Mouse (Mus musculus) intestine, embryonic 14.5 days (tissue): ENCODE measurements around the gene Sde2. TPM values are rescaled to one million over a fixed set of nuclear protein-coding genes. Genes with fewer than 3 reads are reported as not detected.

ENCODE experiments used
- ATAC-seq: fragments of 200-750 bp; cut with Nextera tagmentation; replicated peaks from 2 replicates; pipeline ENCODE4 v1.8.0; 2017; ENCODE audit warnings: low read depth, moderate number of reproducible peaks, moderate TSS enrichment, moderate library complexity; ENCODE audit not compliant: low FRiP score, low TSS enrichment
- DNase-seq: peaks from one replicate; pipeline ENCODE4 v3.0.0-alpha.2; 2018; ENCODE audit warnings: low spot score
- H3K27ac ChIP-seq: fragments of 300-500 bp; sonication (generic); 2 replicates; pipeline ENCODE4 v1.5.1; 2014; ENCODE audit warnings: low read depth, mild to moderate bottlenecking, control low read depth
- H3K27me3 ChIP-seq: fragments of 300-500 bp; sonication (generic); replicated peaks from 2 replicates; pipeline ENCODE4 v1.6.1; 2014; ENCODE audit warnings: low read length, control low read depth; ENCODE audit not compliant: control insufficient read depth, insufficient read depth
- H3K36me3 ChIP-seq: fragments of 300-500 bp; sonication (generic); 2 replicates; pipeline ENCODE4 v1.6.1; 2014; ENCODE audit warnings: low read length, control low read depth; ENCODE audit not compliant: control insufficient read depth, insufficient read depth
- H3K4me1 ChIP-seq: fragments of 300-500 bp; sonication (generic); replicated peaks from 2 replicates; pipeline ENCODE4 v1.6.1; 2014; ENCODE audit warnings: low read length, control low read depth, mixed read lengths; ENCODE audit not compliant: control insufficient read depth, insufficient read depth
- H3K4me2 ChIP-seq: fragments of 300-500 bp; sonication (generic); 2 replicates; pipeline ENCODE4 v1.6.1; 2014; ENCODE audit warnings: low read length
- H3K4me3 ChIP-seq: fragments of 300-500 bp; sonication (generic); 2 replicates; pipeline ENCODE4 v1.5.1; 2014; ENCODE audit warnings: low read depth, low read length, control low read depth, mixed read lengths
- H3K9ac ChIP-seq: fragments of 300-500 bp; sonication (generic); 2 replicates; pipeline ENCODE4 v1.6.1; 2014; ENCODE audit warnings: mild to moderate bottlenecking, low read length
- H3K9me3 ChIP-seq: fragments of 300-500 bp; sonication (generic); 2 replicates; pipeline ENCODE4 v1.6.1; 2016; ENCODE audit warnings: low read length, control low read depth; ENCODE audit not compliant: control insufficient read depth
- WGBS: fragments of 180-500 bp; shearing (Covaris S2); extraction: QIAGEN DNeasy Blood & Tissue Kit; methylation state at CpG from one replicate; pipeline ENCODE4 v1.1.7; 2014; 5-methylcytosine and 5-hydroxymethylcytosine counted together
- polyA plus RNA-seq: library from polyadenylated mRNA; unstranded; fragments of >200 nt; fragmentation: Nextera tagmentation; extraction: Ambion mirVana; gene quantifications from 2 replicates; pipeline ENCODE4 v1.2.1, GENCODE M21; 2014

Sde2 gene
- polyA plus RNA-seq, 1 experiment from 2014 or later, result 31.4 TPM

DNA sequence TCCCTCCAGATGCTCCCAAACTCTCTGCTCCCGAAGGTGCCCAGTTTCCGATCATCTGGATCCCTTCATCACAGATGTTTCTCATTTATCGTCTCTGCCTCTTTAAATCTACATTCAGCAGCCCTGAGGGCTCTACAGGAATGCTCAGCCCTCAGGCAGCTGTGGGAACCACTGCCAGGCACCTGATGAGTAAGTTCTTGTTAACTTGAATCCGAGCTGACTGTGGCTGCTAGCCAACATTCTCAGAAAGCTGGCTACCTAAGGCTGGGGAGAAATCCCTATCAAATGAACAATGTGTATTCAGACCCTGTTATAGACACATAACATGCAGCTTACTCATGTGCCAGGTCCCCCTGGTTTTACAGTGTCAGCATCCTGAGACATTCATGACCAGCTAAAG is 62.9 kb downstream of the Sde2 start:
- Histone ChIP-seq H3K9ac (no peak overlapping the region), H3K36me3 (no peaks in the 10 kb centered on the region), H3K9me3 (no peaks in the 10 kb centered on the region), H3K4me2 (no peak overlapping the region), H3K4me1 (no peaks in the 10 kb centered on the region; the same call in 1 of the 2 replicates), H3K27me3 (no peaks in the 10 kb centered on the region), H3K27ac (no peak overlapping the region), H3K4me3 (no peak overlapping the region)
- 40% methylated on average over 4 of the region's 4 CpGs for WGBS
- DNase-seq (no peak), ATAC-seq (no peak)

DNA sequence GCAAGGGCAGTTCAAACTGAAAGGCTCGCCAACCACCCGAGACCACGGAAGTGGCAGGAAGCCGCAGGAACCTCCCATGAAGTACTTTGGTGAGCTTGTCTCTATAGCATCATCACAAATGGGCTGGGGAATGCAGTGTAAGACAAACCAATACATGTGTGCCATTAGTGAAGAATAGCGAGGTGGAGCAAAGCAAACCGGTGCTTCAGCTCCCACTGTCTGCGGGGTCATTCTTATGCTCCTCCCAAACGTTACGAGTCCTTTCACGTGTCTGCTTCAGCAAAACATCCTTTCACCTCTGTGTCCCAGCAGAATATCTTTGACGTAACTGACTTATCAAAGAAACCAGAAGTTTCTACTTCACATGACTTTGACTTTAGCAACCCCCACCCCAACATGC is 65.5 kb downstream of the Sde2 start:
- DNase-seq, result no peak
- Histone ChIP-seq H3K9ac (no peak overlapping the region), H3K36me3 (no peaks in the 10 kb centered on the region), H3K4me3 (no peak overlapping the region), H3K4me2 (no peak overlapping the region), H3K27me3 (no peaks in the 10 kb centered on the region), H3K4me1 (no peaks in the 10 kb centered on the region; the same call in 1 of the 2 replicates), H3K27ac (no peak overlapping the region), H3K9me3 (no peaks in the 10 kb centered on the region)
- 86% methylated on average over 11 of the region's 11 CpGs for whole genome bisulfite sequencing
- no peak for ATAC-seq

DNA sequence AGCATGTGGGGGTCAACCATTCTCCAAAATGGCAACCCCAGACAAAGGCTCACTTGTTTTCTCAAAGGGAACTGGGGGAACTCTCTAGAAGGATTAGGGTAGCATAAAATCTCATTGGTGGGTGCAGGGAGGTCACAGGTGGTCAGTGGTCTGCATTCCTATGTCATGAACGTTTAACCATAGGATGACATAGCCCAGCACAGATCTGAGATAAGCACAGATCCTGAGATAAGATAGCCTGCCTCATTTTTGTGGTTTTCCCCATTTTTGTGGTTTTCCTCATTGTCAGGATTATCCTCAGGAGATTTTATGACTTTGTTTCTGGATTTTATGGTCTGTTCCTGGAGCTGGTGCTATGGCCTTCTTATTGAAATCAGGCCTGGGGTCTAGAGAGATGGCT is 66.1 kb downstream of the Sde2 start:
- no peak overlapping the region for H3K9ac ChIP-seq
- DNase-seq (no peak), ATAC-seq (no peak)
- no peak overlapping the region for H3K4me3 ChIP-seq
- no peaks in the 10 kb centered on the region for H3K27me3 ChIP-seq
- 14% methylated on average over 1 of the region's 1 CpGs for WGBS
- H3K9me3 ChIP-seq, result no peaks in the 10 kb centered on the region
- H3K4me2 ChIP-seq, result no peak overlapping the region
- H3K27ac ChIP-seq, result no peak overlapping the region
- H3K36me3 ChIP-seq, result no peaks in the 10 kb centered on the region
- H3K4me1 ChIP-seq, result no peaks in the 10 kb centered on the region

Other genes with a start within 250 kb of the Sde2 start
- gene Lin9, start 210.0 kb upstream of the Sde2 start, polyA plus RNA-seq, result 17.2 and 19.6 TPM in 2 replicates
- gene Mixl1, start 154.1 kb upstream of the Sde2 start, polyA plus RNA-seq, result 0.15 and 0.27 TPM in 2 replicates
- 23.0 and 24.7 TPM in 2 replicates for gene Acbd3, start 125.1 kb upstream of the Sde2 start, polyA plus RNA-seq
- gene H3f3a, start 37.2 kb upstream of the Sde2 start, polyA plus RNA-seq, result 2,025 and 2,200 TPM in 2 replicates
- 0.18 TPM in 1 of 2 replicates, not detected in the other for gene Lefty2, start 42.0 kb downstream of the Sde2 start, polyA plus RNA-seq
- gene Pycr2, start 53.2 kb downstream of the Sde2 start, polyA plus RNA-seq, result 82.1 and 86.5 TPM in 2 replicates
- 1.7 and 2.1 TPM in 2 replicates for gene Lefty1, start 83.9 kb downstream of the Sde2 start, polyA plus RNA-seq
- 14.2 and 14.8 TPM in 2 replicates for gene Tmem63a, start 91.2 kb downstream of the Sde2 start, polyA plus RNA-seq
- 1.9 and 2.8 TPM in 2 replicates for gene Ephx1, start 169.8 kb downstream of the Sde2 start, polyA plus RNA-seq
- not detected in 2 replicates for gene 9130409I23Rik, start 200.1 kb downstream of the Sde2 start, polyA plus RNA-seq